Mouse (Mus musculus) stomach, postnatal 0 days (tissue): ENCODE results near the gene Ppp2r3a.

ENCODE experiments used
- CTCF ChIP-seq: IDR thresholded peaks from 2 replicates; pipeline ENCODE4 v1.5.1; 2016; ENCODE audit warnings: antibody characterized with exemption, low read depth, mild to moderate bottlenecking, moderate library complexity
- EP300 ChIP-seq: optimal IDR thresholded peaks from 2 replicates; pipeline ENCODE3; 2016; ENCODE audit warnings: antibody characterized with exemption

- no peak for TF ChIP-seq CTCF
- no peak for TF ChIP-seq EP300
Measured at GRCm38 (mm10) chr9:101261989-101262571, 10.5 kb upstream of the Ppp2r3a start.
